Mouse (Mus musculus) forebrain, embryonic 12.5 days (tissue): ENCODE measurements around the gene Olfr196. TPM values are rescaled to one million over a fixed set of nuclear protein-coding genes. Genes with fewer than 3 reads are reported as not detected.
"Not testable (repeated sequence)": the region's sequence is repeated elsewhere in the genome, so short reads cannot be mapped to it uniquely, and the experiment has no call there.

ENCODE experiments used
- ATAC-seq: fragments of 200-750 bp; cut with Nextera tagmentation; 2 replicates; pipeline ENCODE4 v1.8.0; 2017; ENCODE audit warnings: moderate TSS enrichment; ENCODE audit not compliant: low FRiP score
- H3K27ac ChIP-seq: fragments of 300-500 bp; sonication (generic); 2 replicates; pipeline ENCODE4 v1.5.1; 2016; ENCODE audit warnings: mild to moderate bottlenecking
- H3K27me3 ChIP-seq: fragments of 300-500 bp; sonication (generic); 2 replicates; pipeline ENCODE4 v1.6.1; 2016; ENCODE audit warnings: mild to moderate bottlenecking
- H3K36me3 ChIP-seq: fragments of 300-500 bp; sonication (generic); replicated peaks from 2 replicates; pipeline ENCODE4 v1.6.1; 2016; ENCODE audit warnings: mild to moderate bottlenecking
- H3K4me1 ChIP-seq: fragments of 300-500 bp; sonication (generic); 2 replicates; pipeline ENCODE4 v1.6.1; 2016
- H3K4me2 ChIP-seq: fragments of 300-500 bp; sonication (generic); 2 replicates; pipeline ENCODE4 v1.6.1; 2016; ENCODE audit warnings: mild to moderate bottlenecking, moderate library complexity
- H3K4me3 ChIP-seq: fragments of 300-500 bp; sonication (generic); replicated peaks from 2 replicates; pipeline ENCODE4 v1.5.1; 2016; ENCODE audit warnings: mild to moderate bottlenecking
- H3K9ac ChIP-seq: fragments of 300-500 bp; sonication (generic); 2 replicates; pipeline ENCODE4 v1.6.1; 2016; ENCODE audit warnings: mild to moderate bottlenecking
- H3K9me3 ChIP-seq: fragments of 300-500 bp; sonication (generic); 2 replicates; pipeline ENCODE4 v1.6.1; 2016
- WGBS: fragments of 180-500 bp; shearing (Covaris S2); methylation state at CpG from one replicate; pipeline ENCODE4 v1.1.7; 2016; 5-methylcytosine and 5-hydroxymethylcytosine counted together
- polyA plus RNA-seq: library from polyadenylated mRNA; unstranded; fragments of >200 nt; fragmentation: Nextera tagmentation; extraction: Ambion mirVana; gene quantifications from 2 replicates; pipeline ENCODE4 v1.2.1, GENCODE M21; 2016

Gene Olfr196
- polyA plus RNA-seq = not detected in 2 replicates

- Histone ChIP-seq H3K27ac (no peak within 1 kb of the TSS), H3K36me3 (no peaks in the 10 kb centered on the region), H3K9ac (no peak within 1 kb of the TSS), H3K27me3 (no peaks in the 10 kb centered on the region), H3K4me3 (no peak within 1 kb of the TSS), H3K4me1 (no peaks in the 10 kb centered on the region), H3K4me2 (no peak within 1 kb of the TSS), H3K9me3 (0 out of 2 replicates have a peak, but pooled peaks cover 3% of the 10 kb centered on the region)
- WGBS = 74% methylated on average over 3 of the region's 3 CpGs
- ATAC-seq = no peak
These were observed at the start of gene Olfr196 for GRCm38 (mm10) chr16:59170354-59170753. Olfr196 (minus strand) TSS chr16:59170454.

DNA sequence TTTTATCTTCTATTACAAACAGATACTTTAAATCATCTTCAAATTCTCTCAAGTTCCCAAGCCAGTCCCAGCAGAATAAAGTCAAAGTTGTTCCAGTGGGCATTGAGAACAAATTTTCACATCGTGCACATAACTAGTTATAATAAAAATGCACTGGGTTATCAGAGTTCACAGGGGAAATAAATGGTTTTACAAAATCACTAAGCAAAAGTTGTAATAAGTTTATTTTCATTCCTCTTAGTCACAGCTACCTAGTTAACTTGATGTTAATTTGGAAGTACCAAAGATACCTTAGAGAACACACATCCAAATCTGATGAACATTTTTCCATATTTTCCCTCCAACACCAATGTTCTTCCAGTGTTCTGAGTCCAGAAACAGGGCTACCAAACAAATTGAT, 49.4 kb upstream of the Olfr196 start, which contains the start of gene Olfr199:
Olfr199 (minus strand) TSS at position 101 of the 400 bp plus-strand sequence.
- H3K4me2 ChIP-seq, H3K4me3 ChIP-seq, H3K4me1 ChIP-seq, H3K9ac ChIP-seq, H3K36me3 ChIP-seq, H3K27me3 ChIP-seq, ATAC-seq, H3K27ac ChIP-seq, H3K9me3 ChIP-seq: not testable (repeated sequence)
- WGBS = 89% methylated on average over 1 of the region's 1 CpGs

- not testable (repeated sequence) for H3K36me3 ChIP-seq, H3K4me3 ChIP-seq, ATAC-seq, H3K4me2 ChIP-seq, H3K27ac ChIP-seq, H3K27me3 ChIP-seq, H3K9me3 ChIP-seq, H3K4me1 ChIP-seq, H3K9ac ChIP-seq
- 90% methylated on average over 3 of the region's 3 CpGs for WGBS
These were observed 47.6 kb upstream of the Olfr196 start for GRCm38 (mm10) chr16:59217861-59218260.

DNA sequence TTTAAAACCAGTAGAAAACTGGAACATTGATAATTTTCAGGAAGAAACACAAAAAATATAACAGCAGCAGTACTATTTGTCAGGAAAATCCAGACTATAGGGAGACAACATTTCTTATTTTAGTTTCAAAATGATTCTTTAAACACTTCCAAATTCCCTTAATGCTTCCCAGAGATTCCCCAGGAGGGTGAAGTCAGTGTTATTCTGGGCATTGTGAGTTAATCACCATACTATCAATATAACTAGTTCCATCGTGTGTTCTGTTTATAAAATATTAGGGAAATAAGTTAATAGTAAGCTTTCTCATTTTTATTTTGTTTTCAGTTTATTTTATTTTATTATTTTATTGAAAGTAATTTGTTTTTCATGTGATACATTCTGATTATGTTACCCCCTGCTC, 33.2 kb upstream of the Olfr196 start, which contains the start of gene Olfr198:
Olfr198 (minus strand) TSS at position 101 of the 400 bp plus-strand sequence.
- H3K9ac ChIP-seq, H3K4me2 ChIP-seq, H3K27ac ChIP-seq, H3K9me3 ChIP-seq, H3K4me3 ChIP-seq, H3K4me1 ChIP-seq, H3K27me3 ChIP-seq, H3K36me3 ChIP-seq, ATAC-seq: not testable (repeated sequence)
- 74% methylated on average over 1 of the region's 1 CpGs for WGBS

DNA sequence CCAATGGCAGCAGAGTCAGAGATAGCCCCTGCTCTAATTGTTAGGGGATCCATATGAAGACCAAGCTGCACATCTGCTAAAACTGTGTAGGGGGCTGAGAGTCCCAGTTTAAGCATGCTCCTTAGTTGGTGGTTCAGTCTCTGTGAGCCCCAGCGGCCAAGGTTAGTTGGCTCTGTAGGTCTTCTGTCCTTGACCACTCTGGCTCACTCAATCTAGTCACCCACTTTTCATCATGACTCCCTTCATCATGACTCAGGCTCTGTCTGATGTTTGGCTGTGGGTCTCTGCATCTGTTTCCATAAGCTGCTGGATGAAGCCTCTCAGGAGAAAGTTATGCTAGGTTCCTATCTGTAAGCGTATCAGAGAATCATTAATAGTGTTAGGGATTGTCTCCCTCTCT, 18.3 kb downstream of the Olfr196 start:
- no peak overlapping the region for H3K4me3 ChIP-seq
- WGBS = 95% methylated on average over 2 of the region's 2 CpGs
- ATAC-seq = no peak
- H3K4me2 ChIP-seq = no peak overlapping the region
- H3K27me3 ChIP-seq = no peaks in the 10 kb centered on the region
- H3K9ac ChIP-seq = no peak overlapping the region
- H3K9me3 ChIP-seq = no peaks in the 10 kb centered on the region
- no peaks in the 10 kb centered on the region for H3K4me1 ChIP-seq
- no peaks in the 10 kb centered on the region for H3K36me3 ChIP-seq
- no peak overlapping the region for H3K27ac ChIP-seq

DNA sequence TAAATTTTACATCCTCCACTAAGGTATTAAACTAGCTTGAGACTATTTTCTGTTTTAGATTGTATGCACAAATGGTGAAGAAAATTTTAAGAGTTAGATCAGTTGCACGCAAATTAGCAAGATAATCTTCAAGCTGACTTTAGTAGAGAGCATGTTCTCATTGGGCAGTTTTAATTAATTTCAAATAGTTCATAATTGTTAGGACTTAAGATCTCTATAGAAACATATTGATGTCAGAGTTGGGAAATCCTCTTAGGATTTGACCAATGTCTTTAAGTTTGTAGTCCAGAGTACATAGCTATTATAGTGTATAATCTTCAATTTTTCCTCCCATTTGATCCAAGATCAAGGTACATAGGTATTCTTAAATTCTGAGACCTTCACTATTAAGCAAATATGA, 23.5 kb downstream of the Olfr196 start, which contains the start of gene Olfr195:
Olfr195 (plus strand) TSS at position 301 of the 400 bp plus-strand sequence.
- no peak within 1 kb of the TSS for H3K4me3 ChIP-seq
- ATAC-seq = no peak
- H3K27ac ChIP-seq = no peak within 1 kb of the TSS
- no peaks in the 10 kb centered on the region for H3K36me3 ChIP-seq
- WGBS = 92% methylated on average over 1 of the region's 1 CpGs
- H3K9ac ChIP-seq = no peak within 1 kb of the TSS
- no peaks in the 10 kb centered on the region for H3K9me3 ChIP-seq
- H3K4me1 ChIP-seq = no peaks in the 10 kb centered on the region
- H3K27me3 ChIP-seq = no peaks in the 10 kb centered on the region
- no peak within 1 kb of the TSS for H3K4me2 ChIP-seq

- no peak for ATAC-seq
- no peak overlapping the region for H3K9ac ChIP-seq
These were observed 29.1 kb downstream of the Olfr196 start for GRCm38 (mm10) chr16:59141105-59141504.

GRCm38 (mm10) chr16:59130740-59131139, 39.5 kb downstream of the Olfr196 start:
- no peaks in the 10 kb centered on the region for H3K9me3 ChIP-seq
- no peaks in the 10 kb centered on the region for H3K4me1 ChIP-seq
- no peaks in the 10 kb centered on the region for H3K36me3 ChIP-seq
- no peak overlapping the region for H3K4me2 ChIP-seq
- no peak overlapping the region for H3K4me3 ChIP-seq
- WGBS = 85% methylated on average over 1 of the region's 1 CpGs
- no peak overlapping the region for H3K9ac ChIP-seq
- no peak for ATAC-seq
- H3K27me3 ChIP-seq = no peaks in the 10 kb centered on the region
- H3K27ac ChIP-seq = no peak overlapping the region

More at GRCm38 (mm10) chr16:59141105-59141504, 29.1 kb downstream of the Olfr196 start:
- no peaks in the 10 kb centered on the region for H3K27me3 ChIP-seq
- H3K4me2 ChIP-seq = no peak overlapping the region
- H3K27ac ChIP-seq = no peak overlapping the region
- no peaks in the 10 kb centered on the region for H3K9me3 ChIP-seq
- H3K36me3 ChIP-seq = no peaks in the 10 kb centered on the region
- no peak overlapping the region for H3K4me3 ChIP-seq
- H3K4me1 ChIP-seq = no peaks in the 10 kb centered on the region

DNA sequence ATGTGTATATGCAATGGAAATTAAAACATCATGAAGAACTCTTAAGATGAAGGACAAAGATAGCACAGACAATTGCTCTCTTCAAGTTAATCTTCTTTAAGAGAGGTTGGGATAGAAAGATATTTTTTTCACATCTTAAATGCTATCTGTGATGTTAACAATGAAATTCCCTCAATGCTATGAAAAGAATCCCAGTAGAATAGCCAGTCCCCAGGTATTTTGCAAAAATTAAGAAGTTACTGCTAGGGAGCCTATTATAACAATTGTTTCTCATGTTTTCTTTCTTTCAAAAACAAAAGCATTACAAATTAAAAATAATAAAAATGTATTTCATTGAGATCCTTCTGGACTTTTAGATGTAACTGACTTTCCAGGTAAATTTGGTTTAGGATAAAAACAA, 49.3 kb downstream of the Olfr196 start, which contains the start of gene Olfr194:
Olfr194 (minus strand) TSS at position 101 of the 400 bp plus-strand sequence.
- no peaks in the 10 kb centered on the region for H3K9me3 ChIP-seq
- no peak within 1 kb of the TSS for H3K9ac ChIP-seq
- no peaks in the 10 kb centered on the region for H3K36me3 ChIP-seq
- no peaks in the 10 kb centered on the region for H3K4me1 ChIP-seq
- H3K27me3 ChIP-seq = no peaks in the 10 kb centered on the region
- H3K4me3 ChIP-seq = no peak within 1 kb of the TSS
- H3K27ac ChIP-seq = no peak within 1 kb of the TSS
- no peak within 1 kb of the TSS for H3K4me2 ChIP-seq
- ATAC-seq = no peak

Other genes starting within 250 kb of the Olfr196 start
- not detected in 2 replicates for gene Olfr181, start 241.7 kb downstream of the Olfr196 start, polyA plus RNA-seq
- not detected in 2 replicates for gene Olfr180, start 241.1 kb downstream of the Olfr196 start, polyA plus RNA-seq
- gene Olfr183, start 175.1 kb downstream of the Olfr196 start, polyA plus RNA-seq = not detected in 2 replicates
- gene Olfr186, start 140.2 kb downstream of the Olfr196 start, polyA plus RNA-seq = not detected in 2 replicates
- gene Olfr187, start 130.7 kb downstream of the Olfr196 start, polyA plus RNA-seq = not detected in 2 replicates
- gene Olfr190, start 92.4 kb downstream of the Olfr196 start, polyA plus RNA-seq = not detected in 2 replicates
- gene Olfr191, start 80.6 kb downstream of the Olfr196 start, polyA plus RNA-seq = not detected in 2 replicates
- gene Olfr193, start 58.6 kb downstream of the Olfr196 start, polyA plus RNA-seq = not detected in 2 replicates
- not detected in 2 replicates for gene Olfr194, start 49.4 kb downstream of the Olfr196 start, polyA plus RNA-seq
- gene Olfr195, start 23.4 kb downstream of the Olfr196 start, polyA plus RNA-seq = not detected in 2 replicates
- gene Olfr198, start 33.1 kb upstream of the Olfr196 start, polyA plus RNA-seq = not detected in 2 replicates
- gene Olfr199, start 49.3 kb upstream of the Olfr196 start, polyA plus RNA-seq = not detected in 2 replicates
- not detected in 2 replicates for gene Olfr201, start 102.2 kb upstream of the Olfr196 start, polyA plus RNA-seq
- gene Olfr202, start 116.3 kb upstream of the Olfr196 start, polyA plus RNA-seq = not detected in 2 replicates
- gene Olfr203, start 128.4 kb upstream of the Olfr196 start, polyA plus RNA-seq = not detected in 2 replicates
- not detected in 2 replicates for gene Olfr204, start 147.8 kb upstream of the Olfr196 start, polyA plus RNA-seq
- gene Olfr205, start 160.7 kb upstream of the Olfr196 start, polyA plus RNA-seq = not detected in 2 replicates
- not detected in 2 replicates for gene Olfr206, start 178.8 kb upstream of the Olfr196 start, polyA plus RNA-seq
- gene Olfr209, start 193.5 kb upstream of the Olfr196 start, polyA plus RNA-seq = not detected in 2 replicates
- 0.04 TPM in 1 of 2 replicates, not detected in the other for gene Gabrr3, start 236.9 kb upstream of the Olfr196 start, polyA plus RNA-seq